Mouse (Mus musculus) neural tube, postnatal 0 days (tissue): Measurements from ENCODE around the gene Vmn1r11. TPM values are rescaled to one million over a fixed set of nuclear protein-coding genes. Genes with fewer than 3 reads are reported as not detected.

ENCODE experiments used
- polyA plus RNA-seq: library from polyadenylated mRNA; unstranded; fragments of >200 nt; fragmentation: Nextera tagmentation; extraction: Ambion mirVana; gene quantifications from 2 replicates; pipeline ENCODE4 v1.2.1, GENCODE M21; 2015

The Vmn1r11 gene
- polyA plus RNA-seq: not detected in 2 replicates

DNA sequence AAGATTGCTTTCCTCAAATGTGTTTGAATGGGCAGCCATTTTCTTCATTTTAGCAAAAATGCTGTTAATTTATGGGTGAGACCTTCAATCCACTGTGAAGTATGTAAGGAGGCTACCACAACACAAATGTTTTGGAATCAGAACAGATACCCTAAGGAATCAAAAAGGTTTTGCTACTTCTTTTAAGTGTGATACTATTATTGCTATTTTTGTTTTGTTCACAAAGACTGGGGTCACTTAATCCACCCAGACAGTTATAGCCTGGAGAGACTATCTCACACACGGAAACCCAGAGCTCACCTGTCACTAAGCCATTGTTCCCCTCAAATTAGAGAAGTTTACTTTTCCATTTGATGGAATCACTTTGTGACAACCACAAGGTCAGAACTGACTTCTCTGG is at the start of gene Vmn1r11:
TSS of gene Vmn1r11 (plus strand) at position 301 of the 400 bp plus-strand sequence.

DNA sequence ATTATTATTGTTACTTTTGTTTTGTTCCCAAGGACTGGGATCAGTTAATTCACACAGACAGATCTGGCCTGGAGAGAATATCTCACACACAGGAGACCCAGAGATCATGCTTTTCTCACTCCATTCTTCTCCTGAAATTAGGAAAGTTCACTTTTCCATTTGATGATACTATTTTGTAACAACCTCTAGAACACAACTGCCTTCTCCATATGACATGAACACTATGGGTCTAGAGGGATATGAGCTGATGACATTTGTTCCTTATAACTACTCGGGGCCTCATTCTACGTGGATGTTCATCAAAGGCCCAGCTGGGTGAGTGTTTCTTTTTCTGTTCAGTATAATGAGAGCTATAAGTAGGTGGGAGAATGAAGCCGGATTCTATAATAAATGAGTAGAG is 24.1 kb upstream of the Vmn1r11 start, which contains the start of gene Vmn1r10:
TSS of gene Vmn1r10 (plus strand) at position 301 of the 400 bp plus-strand sequence.

DNA sequence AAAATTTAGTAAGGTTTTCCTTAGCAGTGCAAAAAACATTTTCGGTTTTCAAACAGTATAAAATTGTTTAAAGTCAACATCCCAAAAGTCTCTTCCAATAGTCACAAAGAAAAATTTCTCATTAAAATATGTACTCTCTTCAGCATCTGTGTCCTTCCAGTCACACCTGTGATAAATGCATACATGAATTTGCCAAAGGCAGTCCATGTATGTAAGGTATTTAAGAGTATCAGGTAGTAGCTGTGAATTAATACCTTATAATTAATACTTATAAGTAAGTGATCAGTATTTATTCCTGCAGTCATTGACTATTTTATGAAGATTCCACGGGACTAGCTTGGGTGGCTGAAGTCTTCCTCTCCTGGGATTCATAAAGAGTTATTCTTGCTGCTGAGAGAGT is 23.4 kb downstream of the Vmn1r11 start, which contains the start of gene Vmn1r12:
TSS of gene Vmn1r12 (plus strand) at position 301 of the 400 bp plus-strand sequence.

Other genes starting within 250 kb of the Vmn1r11 start
- gene Nt5c3, start 209.5 kb upstream of the Vmn1r11 start, polyA plus RNA-seq: 136 and 147 TPM in 2 replicates
- gene Vmn1r4, start 209.4 kb upstream of the Vmn1r11 start, polyA plus RNA-seq: 0.43 and 0.45 TPM in 2 replicates
- not detected in 2 replicates for gene Vmn1r5, start 163.2 kb upstream of the Vmn1r11 start, polyA plus RNA-seq
- gene Vmn1r6, start 136.2 kb upstream of the Vmn1r11 start, polyA plus RNA-seq: not detected in 2 replicates
- gene Vmn1r7, start 108.1 kb upstream of the Vmn1r11 start, polyA plus RNA-seq: not detected in 2 replicates
- not detected in 2 replicates for gene Vmn1r8, start 101.2 kb upstream of the Vmn1r11 start, polyA plus RNA-seq
- gene Vmn1r9, start 66.7 kb upstream of the Vmn1r11 start, polyA plus RNA-seq: not detected in 2 replicates
- gene Vmn1r10, start 24.0 kb upstream of the Vmn1r11 start, polyA plus RNA-seq: not detected in 2 replicates
- not detected in 2 replicates for gene Vmn1r12, start 23.5 kb downstream of the Vmn1r11 start, polyA plus RNA-seq
- gene Vmn1r13, start 69.8 kb downstream of the Vmn1r11 start, polyA plus RNA-seq: not detected in 2 replicates
- not detected in 2 replicates for gene Vmn1r14, start 98.2 kb downstream of the Vmn1r11 start, polyA plus RNA-seq
- gene Vmn1r15, start 124.5 kb downstream of the Vmn1r11 start, polyA plus RNA-seq: not detected in 2 replicates
- gene Vmn1r16, start 196.0 kb downstream of the Vmn1r11 start, polyA plus RNA-seq: not detected in 2 replicates
- gene Vmn1r17, start 230.3 kb downstream of the Vmn1r11 start, polyA plus RNA-seq: not detected in 2 replicates